Mouse (Mus musculus) cerebral cortex, adult 2 months (tissue): ENCODE results near the gene Olig2.

Experiments
- WGBS: fragments of 180-500 bp; shearing (Covaris S2); methylation state at CpG from one replicate; pipeline ENCODE4 v1.1.7; 2018; 5-methylcytosine and 5-hydroxymethylcytosine counted together

The Olig2 gene

DNA sequence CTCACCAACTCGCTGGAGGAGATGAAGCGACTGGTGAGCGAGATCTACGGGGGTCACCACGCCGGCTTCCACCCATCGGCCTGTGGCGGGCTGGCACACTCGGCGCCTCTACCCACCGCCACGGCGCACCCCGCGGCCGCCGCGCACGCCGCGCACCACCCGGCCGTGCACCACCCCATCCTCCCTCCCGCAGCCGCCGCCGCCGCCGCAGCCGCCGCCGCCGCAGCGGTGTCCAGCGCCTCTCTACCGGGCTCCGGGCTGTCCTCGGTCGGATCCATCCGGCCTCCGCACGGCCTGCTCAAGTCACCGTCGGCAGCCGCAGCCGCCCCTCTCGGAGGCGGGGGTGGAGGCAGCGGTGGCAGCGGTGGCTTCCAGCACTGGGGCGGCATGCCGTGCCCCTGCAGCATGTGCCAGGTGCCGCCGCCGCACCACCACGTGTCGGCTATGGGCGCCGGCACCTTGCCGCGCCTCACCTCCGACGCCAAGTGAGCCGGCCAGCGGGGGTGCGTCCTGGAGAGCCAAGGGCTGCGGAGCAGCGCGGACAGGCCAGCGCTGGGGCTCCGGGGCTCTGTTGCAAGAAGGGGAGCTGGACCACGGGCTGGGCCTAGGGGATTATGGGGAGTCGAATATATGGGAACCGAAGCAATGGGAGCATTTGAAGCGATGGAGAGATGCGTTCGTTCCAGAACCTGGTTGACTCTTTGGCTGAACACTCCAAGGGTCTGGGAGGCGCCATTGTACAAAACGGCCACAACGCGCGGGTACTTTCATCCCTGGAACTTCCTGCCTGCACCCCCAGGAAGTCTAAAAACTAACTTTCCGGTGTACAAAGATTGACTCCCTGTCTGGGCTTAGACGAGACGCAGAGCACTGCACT, 1.9 kb downstream of the Olig2 start:
- WGBS: 2% methylated on average over 85 of the region's 85 CpGs

DNA sequence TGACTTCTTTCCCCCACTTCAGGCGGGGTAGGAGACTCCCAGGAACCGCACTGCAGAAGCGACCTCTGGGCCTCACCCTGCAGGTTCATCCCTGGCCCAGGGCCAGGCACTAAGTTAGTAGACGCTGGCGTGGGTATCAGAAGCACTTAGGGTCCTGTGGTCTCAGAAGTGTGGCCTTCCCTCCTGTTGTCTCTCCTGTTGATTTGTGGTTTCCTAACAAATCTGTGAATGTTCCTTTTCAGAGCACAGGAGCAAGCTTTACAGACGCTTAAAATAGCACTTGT, 2.4 kb downstream of the Olig2 start:
- 8% methylated on average over 6 of the region's 6 CpGs for WGBS

DNA sequence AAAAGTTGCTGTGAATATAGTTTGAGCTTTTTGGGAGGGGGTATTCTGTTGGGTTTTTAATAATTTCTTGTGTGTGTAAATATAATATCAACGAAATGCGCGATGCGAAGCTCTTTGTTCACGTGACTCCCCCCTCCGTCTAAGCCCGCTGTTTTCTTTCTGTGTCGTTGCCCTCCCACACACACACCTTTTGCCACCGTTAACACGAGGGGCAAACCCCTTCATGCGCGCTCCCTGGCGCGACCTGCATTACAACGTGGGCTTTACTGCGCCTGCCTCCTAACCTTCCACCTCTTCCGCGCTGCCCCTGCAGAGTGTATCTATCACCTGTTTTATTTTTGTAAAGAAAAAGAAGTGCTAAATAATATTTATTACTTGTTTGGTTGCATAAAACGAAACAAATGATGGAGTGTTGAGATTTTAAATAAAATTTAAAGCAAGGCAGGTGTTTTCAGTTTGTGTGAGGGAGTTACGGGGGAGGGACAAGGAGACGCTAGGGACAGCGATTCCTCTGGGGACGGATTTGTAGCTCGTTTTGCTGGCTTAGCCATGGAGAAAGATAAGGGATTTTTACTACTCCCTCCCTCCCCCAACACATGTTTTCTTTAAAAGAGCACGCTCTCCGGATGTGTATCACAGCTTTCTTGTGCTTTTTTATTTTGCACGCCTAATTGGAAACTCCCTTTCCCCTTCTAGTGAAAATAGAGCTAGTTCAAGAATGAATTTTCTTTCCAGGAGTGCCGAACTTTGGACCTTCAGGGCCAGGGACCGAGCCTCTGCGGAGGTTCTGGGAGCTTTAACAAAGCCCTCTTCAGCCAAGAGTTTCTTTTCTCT, 3.2 kb downstream of the Olig2 start:
- WGBS: 11% methylated on average over 30 of the region's 30 CpGs

DNA sequence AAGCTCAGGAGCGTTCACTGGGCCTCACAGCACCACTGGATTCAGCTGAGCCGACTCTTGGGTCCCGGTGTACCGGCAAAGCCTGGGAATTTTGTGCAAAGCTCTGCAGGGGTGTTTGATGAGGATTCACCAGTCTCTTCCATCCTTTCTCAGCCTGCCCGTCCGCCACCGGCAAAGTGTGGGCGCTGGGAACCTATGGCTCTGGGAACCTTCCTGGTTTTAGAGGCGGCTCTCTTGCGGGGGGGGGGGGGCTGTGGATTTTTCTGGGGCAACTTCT, 3.8 kb downstream of the Olig2 start:
- WGBS: 13% methylated on average over 10 of the region's 10 CpGs

DNA sequence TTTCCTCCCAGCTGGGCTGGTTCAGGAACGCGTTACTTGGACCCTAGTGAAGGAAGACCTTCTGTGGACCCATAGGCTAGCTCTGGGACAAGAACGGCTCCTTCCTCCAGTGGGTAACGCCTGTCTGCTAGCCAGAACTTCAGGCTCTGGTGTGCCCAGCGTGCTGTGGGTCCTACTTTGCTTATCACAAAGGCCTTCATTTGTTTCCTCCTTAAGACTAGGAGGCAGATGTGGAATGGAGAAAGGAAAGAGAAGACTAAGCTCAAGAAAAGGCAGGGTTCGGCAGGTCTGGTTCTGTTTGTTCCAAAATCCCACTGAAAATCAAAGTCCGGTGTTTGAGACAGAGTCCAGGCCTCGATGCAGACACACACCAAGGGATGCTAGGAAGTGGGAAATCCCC, 4.4 kb downstream of the Olig2 start:
- WGBS: 53% methylated on average over 8 of the region's 8 CpGs

DNA sequence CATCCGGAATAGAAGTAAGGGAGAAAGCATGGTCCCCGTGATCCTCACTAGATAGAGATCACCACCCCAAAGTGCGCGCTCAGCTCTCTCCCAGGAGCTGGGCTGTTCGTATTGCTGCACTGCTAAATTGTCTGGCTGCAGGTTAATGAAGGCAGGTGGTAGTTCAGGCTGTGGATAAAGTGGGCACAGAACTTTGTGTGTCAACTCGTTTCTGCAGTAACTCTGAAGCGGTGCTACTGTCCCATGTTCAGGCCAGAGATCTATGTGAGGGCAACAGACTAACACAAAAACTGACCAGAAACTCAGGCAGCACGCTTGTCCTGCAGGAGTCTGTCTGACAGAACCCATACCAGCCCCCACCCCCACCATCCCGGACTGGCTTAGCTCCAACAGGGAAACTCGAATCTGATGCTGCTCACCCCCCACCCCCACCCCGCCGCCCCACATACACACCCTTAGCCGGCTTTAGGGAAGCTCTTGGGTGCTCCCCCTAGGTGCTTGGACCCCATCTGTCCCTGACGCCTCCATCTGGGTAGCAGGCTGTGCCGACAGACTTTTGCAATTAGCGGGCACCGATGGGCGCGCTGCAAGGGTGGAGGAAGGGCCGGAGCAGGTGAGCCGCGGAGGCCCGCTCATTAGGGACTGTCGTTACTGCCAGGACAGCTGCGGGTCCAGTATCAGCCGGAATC, 6.7 kb downstream of the Olig2 start:
- 16% methylated on average over 26 of the region's 26 CpGs for WGBS

DNA sequence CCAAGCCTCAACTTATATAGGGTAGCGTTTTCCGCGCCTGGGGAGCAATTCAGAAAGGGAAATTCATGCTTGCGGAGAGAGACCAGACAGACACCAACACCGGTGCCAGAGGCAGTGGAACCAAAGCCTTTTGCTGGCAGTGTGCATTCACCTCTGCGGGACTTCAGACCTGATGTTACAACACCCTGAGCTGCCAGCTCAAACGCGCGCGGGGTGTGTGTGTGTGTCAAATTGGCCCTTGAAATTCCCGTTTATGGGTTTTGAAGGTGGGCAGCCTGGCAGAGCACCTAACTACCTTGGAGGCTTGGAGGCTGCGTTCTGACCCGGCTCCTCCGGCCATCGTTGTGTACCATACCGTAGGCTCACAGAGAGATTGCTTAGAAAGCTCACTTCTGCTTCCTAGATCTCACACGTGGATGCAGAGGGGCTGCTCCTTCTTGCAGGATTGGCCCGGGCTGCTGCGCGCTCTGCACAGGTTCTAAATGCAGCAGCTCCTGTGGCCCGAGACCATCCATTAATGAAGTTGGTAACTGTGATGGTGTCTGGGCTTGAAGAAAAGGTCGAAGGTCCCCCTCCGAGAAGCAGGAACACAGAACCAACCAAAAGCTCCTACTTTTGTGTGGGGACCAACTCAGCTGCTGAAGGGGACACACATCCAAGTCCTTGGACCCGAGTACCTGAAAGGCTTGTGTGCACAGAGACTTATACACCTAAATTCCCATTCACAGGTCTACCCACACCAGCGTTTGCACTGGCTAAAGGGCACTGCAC, 7.4 kb downstream of the Olig2 start:
- 15% methylated on average over 25 of the region's 25 CpGs for WGBS

DNA sequence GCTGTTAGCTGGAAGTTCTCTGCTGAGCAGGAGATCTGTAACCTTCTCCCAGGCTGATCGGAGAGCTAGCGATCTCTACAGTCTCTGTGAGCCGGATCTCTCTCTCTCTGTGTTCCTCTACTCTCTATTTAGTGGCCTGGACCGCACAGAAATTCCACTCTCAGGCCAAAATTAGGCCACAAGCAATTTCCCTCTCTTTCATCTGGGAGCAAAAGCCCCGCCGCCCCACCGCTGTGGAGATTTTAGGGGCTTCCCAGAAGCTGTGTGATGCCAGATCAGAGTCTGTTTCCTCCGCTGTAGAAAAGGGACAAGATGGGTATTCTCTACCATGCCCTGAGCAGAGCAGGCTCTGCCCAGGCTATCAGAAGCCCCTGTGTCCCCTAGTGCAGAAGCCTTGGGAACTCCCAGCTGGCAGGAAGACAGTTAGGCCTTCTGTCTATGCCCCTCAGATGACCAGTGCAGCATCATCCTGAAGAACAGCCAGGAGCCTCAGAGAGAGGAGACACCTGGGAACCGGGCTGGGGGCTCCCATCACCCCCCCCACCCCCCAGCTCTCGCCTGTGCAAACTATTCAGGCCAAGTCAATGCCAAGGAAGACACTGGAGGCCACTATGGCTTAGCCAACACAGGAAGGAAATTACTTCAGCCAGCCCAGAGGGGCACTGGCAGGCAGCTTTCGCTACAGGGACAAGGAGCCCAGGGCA, 8.1 kb downstream of the Olig2 start:
- WGBS: 35% methylated on average over 11 of the region's 11 CpGs

DNA sequence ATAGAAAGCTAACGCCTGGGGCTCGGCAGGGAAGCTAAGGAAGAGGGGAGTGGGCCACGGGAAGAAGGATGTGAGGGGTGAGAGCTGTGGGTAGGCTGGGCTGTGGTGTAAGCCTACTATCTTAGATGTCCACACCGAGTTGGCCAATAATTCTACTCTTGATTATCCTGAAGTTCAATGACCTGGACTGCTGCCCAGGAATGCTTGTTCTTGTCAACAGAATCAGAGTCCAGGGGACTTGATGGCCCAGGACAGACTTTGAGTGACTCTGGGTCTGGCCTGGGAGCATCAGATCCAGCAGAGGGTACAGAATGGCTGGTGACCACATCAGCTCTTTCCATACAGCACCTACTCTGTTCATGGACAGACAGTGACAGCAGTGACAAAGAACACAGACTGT, 13.8 kb downstream of the Olig2 start:
- WGBS: 79% methylated on average over 4 of the region's 4 CpGs

DNA sequence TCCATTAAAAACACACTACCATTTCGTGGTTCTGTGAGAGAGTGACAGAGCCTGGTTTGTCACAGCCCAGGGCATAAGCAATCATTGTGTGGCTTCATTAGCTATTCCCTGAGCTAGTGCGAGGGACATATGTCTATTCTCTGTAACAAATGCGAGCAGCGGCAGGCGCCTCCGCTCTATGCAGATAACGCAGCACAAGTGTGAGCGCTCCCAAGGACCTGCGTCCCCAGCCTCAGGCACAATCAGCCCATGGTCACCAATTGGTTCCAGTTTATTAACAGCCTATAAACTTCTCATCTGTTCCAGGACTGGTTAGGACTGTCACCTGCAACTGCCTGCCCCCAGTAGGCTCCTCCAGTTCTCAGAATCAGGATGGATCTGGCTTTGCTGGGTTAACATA, 21.0 kb downstream of the Olig2 start:
- 61% methylated on average over 9 of the region's 9 CpGs for WGBS

DNA sequence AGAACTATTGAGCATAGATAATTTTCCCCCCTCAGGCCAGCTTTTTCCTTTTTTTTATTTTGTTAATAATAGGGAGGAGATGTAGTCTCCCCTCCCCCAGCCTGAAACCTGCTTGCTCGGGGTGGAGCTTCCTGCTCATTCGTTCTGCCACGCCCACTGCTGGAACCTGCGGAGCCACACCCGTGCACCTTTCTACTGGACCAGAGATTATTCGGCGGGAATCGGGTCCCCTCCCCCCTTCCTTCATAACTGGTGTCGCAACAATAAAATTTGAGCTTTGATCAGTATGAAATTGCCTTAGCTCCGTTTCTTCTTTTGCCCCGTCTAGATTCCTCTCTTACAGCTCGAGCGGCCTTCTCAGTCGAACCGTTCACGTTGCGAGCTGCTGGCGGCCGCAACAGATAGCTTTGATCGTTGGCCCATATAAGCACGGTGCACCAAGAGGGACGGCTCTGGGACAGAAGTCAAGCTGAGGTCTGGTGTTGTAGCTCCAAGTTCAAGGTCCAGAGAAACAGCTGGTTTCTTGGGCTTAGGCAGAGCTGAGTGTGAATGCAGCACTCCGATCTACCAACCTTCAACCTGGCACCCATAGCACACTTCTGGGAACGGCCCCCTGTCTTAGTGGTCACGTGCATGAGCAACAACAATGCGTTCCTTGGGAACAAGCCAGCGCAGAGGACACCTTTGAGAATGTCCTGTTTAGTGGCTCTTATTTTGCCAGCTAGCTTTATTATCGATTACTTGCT, 30.3 kb downstream of the Olig2 start:
- WGBS: 26% methylated on average over 19 of the region's 28 CpGs

DNA sequence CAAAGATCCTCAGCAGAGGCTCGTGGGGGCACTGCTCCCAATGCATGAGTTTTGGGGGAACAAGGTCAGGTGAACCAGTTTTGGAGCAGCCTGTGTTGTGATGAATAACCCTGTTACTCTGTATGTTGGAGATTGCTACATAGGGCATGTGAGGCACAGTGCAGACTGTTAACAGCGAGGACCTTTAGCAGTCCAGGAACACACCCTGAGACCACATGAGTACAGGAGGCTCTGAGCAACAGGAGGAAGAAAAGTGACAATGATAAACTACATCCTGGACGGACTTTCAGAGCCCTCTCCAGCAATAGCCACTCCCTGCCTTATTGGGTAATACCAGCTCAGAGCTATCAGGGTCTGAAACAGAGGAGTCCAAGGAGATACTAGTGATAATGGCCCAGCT, 33.7 kb downstream of the Olig2 start:
- WGBS: 73% methylated on average over 3 of the region's 3 CpGs

DNA sequence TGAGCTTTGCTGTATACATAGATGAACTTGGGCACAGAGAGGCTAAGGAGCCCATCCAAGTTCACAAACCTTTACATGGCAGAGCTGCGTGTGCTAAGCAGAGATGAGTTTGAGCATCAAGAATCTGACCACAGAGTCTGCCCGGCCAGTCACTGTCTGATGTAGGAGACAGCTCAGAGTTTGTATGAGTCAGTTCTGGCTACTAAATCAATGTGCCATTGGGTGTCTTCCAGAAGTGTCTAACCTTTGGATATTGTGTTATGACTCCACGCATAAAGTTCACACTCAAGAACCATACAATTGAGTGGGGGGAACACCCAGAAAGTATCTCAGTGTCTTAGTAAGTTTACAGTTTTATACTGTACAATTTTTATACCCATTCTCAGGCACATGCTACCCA, 35.6 kb downstream of the Olig2 start:
- WGBS: 84% methylated on average over 3 of the region's 3 CpGs

DNA sequence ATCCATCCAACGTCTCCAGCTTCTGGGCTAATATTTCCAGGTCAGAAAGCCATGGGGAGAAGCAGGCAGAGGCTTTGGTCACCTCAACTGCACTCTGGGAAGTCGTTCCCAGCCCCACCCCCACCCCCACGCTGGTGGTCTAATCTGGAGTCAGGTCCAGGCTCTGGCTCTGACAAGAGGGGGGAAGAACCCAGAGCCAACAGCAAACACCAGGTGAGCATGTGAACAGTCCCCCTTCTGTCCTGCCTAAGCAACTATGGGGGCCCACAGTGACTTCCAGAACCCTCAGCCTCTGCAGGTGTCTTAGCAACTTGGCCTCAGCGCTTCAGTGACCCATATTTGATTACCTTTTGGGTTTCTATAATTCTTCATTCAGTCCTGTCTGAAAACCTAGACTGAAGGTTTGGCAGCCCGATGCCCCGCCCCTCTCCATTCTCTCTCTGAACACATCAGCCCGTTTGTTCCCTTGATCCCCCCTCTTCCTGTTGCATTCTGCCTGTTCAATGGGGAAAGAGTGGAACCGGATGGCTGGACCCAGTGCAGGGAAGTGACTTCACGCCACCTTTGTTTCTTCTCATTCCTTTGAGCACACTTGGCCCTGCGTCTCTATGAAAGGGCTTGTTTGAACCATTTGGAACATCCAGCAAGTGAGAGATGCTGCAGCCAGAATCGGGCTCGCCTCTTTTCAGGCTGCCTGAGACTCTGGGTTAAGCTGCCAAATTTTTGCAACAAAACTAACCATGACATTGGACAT, 37.4 kb downstream of the Olig2 start:
- WGBS: 32% methylated on average over 12 of the region's 12 CpGs

DNA sequence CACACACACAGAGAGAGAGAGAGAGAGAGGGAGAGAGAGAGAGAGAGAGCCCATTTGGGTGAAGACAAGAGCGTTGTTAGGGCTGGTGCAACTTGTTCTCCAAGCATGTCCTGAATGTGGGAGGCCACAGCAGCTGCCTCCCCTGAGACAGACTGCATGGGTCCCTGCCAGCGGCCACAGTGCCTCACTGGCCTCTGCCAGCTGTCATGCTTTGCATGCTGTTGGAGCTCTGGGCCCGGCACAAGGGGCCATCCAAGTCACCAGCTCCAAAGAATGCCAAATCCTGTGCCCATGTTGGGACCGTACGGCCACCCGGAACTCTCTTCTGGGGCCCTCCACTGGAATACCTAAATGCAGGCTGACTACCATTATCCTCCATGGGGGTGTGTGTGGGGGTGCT, 40.7 kb downstream of the Olig2 start:
- 53% methylated on average over 6 of the region's 6 CpGs for WGBS

DNA sequence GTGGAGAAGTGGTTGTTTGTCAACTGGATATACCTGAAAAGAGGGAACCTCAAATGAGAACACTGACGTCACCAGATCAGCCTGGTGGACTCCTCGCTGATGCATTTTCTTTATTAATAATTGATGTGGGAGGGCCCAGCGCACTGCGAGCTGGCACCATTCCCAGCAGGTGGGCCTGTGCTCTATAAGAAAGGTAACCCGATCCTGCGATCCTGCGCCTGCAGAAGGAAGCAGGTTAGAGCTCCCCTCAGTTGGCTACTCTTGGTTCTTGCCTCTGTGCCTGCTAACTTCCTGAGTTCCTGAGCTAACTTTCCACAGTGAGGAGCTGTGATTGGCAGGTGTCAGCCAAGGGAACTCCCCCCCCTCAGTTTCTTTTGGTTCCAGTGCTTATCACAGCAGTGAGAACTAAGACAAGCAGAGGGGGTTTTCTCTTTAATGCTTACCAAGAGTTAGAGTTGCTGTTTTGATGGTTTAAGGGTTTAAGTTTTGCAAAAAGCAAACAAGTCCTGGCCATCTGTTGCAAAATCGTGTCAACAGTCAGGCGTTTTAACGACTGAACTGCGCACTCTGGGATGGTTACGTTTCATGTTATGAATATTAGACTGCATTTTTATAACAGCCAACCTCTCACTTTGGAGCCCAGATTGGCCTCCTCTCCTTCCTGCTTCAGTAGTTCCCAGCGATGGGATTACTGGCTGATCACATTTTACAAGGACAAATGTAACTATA, 43.6 kb downstream of the Olig2 start:
- 13% methylated on average over 13 of the region's 13 CpGs for WGBS

DNA sequence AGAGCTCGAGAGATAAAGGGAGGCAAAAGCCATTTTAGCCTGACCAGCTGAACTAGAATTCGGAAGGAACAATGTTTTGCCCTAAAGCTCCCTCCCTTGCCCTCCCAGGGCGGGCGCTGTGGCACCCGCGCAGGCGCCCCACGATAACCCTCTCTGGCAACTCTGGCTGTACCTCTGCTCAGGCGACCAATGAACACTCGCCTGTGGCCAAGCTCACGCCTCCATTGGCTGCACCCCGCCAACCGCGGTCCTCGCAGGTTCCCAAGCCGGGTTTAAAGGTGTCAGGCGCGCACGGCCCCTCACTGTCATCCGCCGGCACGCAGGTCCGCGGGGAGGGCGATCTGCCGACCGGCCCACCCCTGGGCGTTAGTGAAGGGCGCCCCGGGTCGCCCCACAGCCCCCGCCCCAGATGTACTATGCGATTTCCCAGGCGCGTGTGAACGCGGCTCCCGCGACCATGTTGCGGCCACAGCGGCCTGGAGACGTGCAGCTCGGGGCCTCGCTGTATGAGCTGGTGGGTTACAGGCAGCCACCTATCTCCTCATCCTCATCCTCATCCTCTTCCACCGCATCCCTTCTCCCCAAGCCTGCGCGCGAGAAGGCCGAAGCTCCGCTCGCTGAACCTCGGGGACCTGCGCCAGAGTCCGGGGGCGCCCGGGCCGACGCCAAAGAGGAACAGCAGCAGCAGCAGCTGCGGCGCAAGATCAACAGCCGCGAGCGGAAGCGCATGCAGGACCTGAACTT, 44.4 kb downstream of the Olig2 start, which contains the start of gene Olig1:
Gene Olig1 (plus strand): TSS at position 305 of the 744 bp plus-strand sequence.
- WGBS: 1% methylated on average over 64 of the region's 64 CpGs

DNA sequence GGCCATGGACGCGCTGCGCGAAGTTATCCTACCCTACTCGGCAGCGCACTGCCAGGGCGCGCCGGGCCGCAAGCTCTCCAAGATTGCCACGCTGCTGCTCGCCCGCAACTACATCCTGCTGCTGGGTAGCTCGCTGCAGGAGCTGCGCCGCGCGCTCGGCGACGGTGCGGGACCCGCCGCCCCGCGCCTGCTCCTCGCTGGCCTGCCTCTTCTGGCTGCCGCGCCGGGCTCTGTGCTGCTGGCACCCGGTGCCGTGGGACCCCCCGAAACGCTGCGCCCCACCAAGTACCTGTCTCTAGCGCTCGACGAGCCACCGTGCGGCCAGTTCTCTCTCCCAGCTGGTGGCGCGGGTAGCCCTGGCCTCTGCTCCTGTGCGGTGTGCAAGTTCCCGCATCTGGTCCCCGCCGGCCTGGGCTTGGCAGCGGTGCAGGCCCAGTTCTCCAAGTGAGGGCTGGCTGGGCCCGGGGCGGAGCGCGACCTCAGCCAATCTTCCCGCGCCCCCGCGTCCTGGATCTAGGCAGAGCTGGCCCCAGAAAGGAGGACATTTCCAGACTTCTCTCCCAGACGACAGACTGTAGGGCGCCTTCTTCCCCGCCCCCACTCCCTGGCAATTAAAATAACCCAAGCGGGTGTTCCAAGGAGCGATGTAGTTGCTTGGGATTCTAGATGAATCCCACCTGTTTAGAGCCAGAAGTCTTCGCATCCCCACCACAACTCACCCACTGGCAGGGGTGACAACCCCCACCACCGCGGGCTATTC, 45.1 kb downstream of the Olig2 start:
- WGBS: under 1% methylated on average over 61 of the region's 63 CpGs
